Mouse (Mus musculus) midbrain, embryonic 15.5 days (tissue): ENCODE results near the gene Edem1. TPM values are rescaled to one million over a fixed set of nuclear protein-coding genes. Genes with fewer than 3 reads are reported as not detected.

Source experiments
- ATAC-seq: fragments of 200-750 bp; cut with Nextera tagmentation; replicated peaks from 2 replicates; pipeline ENCODE4 v1.8.0; 2017; ENCODE audit warnings: moderate TSS enrichment
- H3K27ac ChIP-seq: fragments of 300-500 bp; sonication (generic); 2 replicates; pipeline ENCODE4 v1.5.1; 2015; ENCODE audit warnings: mild to moderate bottlenecking, inconsistent platforms
- H3K27me3 ChIP-seq: fragments of 300-500 bp; sonication (generic); replicated peaks from 2 replicates; pipeline ENCODE4 v1.6.1; 2015; ENCODE audit warnings: inconsistent platforms
- H3K36me3 ChIP-seq: fragments of 300-500 bp; sonication (generic); replicated peaks from 2 replicates; pipeline ENCODE4 v1.6.1; 2015; ENCODE audit warnings: inconsistent platforms
- H3K4me1 ChIP-seq: fragments of 300-500 bp; sonication (generic); 2 replicates; pipeline ENCODE4 v1.6.1; 2015; ENCODE audit warnings: inconsistent platforms
- H3K4me2 ChIP-seq: fragments of 300-500 bp; sonication (generic); 2 replicates; pipeline ENCODE4 v1.6.1; 2015; ENCODE audit warnings: inconsistent platforms, mild to moderate bottlenecking, moderate library complexity
- H3K4me3 ChIP-seq: fragments of 300-500 bp; sonication (generic); 2 replicates; pipeline ENCODE4 v1.5.1; 2015; ENCODE audit warnings: mild to moderate bottlenecking, inconsistent platforms
- H3K9ac ChIP-seq: fragments of 300-500 bp; sonication (generic); 2 replicates; pipeline ENCODE4 v1.6.1; 2015; ENCODE audit warnings: mild to moderate bottlenecking, inconsistent platforms
- H3K9me3 ChIP-seq: fragments of 300-500 bp; sonication (generic); 2 replicates; pipeline ENCODE4 v1.6.1; 2016; ENCODE audit warnings: inconsistent platforms
- WGBS: fragments of 180-500 bp; shearing (Covaris S2); methylation state at CpG from one replicate; pipeline ENCODE4 v1.1.7; 2015; ENCODE audit warnings: mixed read lengths; 5-methylcytosine and 5-hydroxymethylcytosine counted together
- polyA plus RNA-seq: library from polyadenylated mRNA; unstranded; fragments of >200 nt; fragmentation: Nextera tagmentation; extraction: Ambion mirVana; gene quantifications from 2 replicates; pipeline ENCODE4 v1.2.1, GENCODE M21; 2015

The Edem1 gene
- polyA plus RNA-seq, 1 experiment from 2014 or later = 6.5 TPM

DNA sequence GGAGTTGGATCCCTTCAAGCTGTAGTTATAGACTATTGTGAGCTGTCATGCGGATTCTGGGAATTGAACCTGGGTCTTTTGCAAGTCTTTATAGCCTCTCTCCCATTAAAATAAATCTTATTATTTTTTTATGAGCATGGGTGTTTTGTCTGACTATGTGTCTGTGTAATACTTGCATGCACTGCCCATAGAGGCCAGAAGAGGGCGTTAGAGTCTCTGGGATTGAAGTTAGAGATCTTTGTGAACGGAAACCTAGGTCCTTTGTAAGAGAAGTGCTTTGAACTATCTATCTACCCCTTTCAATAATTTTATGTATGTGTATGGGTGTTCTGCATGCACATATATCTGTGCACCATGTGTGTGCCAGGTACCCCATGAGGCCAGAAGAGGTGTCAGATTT is 21.0 kb upstream of the Edem1 start:
- no peaks in the 10 kb centered on the region for H3K27me3 ChIP-seq
- no peaks in the 10 kb centered on the region for H3K9me3 ChIP-seq
- no peaks in the 10 kb centered on the region for H3K36me3 ChIP-seq
- no peak overlapping the region for H3K9ac ChIP-seq
- H3K27ac ChIP-seq = no peak overlapping the region
- ATAC-seq = no peak
- H3K4me2 ChIP-seq = no peak overlapping the region
- whole genome bisulfite sequencing = 69% methylated on average over 3 of the region's 3 CpGs
- no peak overlapping the region for H3K4me3 ChIP-seq
- H3K4me1 ChIP-seq = peaks cover 3% of the 10 kb centered on the region; the same call in 1 of the 2 replicates

DNA sequence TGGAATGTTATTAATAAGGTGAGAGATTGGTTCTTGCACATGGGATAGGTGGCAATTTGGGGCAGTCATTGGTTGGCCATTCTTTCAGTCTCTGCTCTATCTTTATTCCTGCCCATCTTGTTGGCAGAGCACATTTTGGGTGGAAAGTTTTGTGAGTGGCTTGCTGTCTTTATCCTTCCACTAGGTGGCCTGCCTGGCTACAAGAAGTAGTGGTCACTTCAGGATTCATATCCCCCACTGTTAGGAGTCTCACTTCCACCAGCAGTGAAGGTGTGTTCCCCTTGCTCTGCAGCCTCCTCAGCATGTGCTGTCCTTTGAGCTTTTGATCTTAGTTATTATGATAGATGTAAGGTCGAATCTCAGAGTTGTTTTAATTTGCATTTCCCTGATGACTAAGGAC is 19.7 kb upstream of the Edem1 start:
- H3K9me3 ChIP-seq = no peaks in the 10 kb centered on the region
- H3K4me3 ChIP-seq = no peak overlapping the region
- WGBS = 83% methylated on average over 1 of the region's 1 CpGs
- no peaks in the 10 kb centered on the region; the same call in 1 of the 2 replicates for H3K4me1 ChIP-seq
- H3K4me2 ChIP-seq = no peak overlapping the region
- no peak overlapping the region for H3K27ac ChIP-seq
- no peak overlapping the region for H3K9ac ChIP-seq
- ATAC-seq = no peak
- H3K36me3 ChIP-seq = no peaks in the 10 kb centered on the region
- no peaks in the 10 kb centered on the region for H3K27me3 ChIP-seq

DNA sequence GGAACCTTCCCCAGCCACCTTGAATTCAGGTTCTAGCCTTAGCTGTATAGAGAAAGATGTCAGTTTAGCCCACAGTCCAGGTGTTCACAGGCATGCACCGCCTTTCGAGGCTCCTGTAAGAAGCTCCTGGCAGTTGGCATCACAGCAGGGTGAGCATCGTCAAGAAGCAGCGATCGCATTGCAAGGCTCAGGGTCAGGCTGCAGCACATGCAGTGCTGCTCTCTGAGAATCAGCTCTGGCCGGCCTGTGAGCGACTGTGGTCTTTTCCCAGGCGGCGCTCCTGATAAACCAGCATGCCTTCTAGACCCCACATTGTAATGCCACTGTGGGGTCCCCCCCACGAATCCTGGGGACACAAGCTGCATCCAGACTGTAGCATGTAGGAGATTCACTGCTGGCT is 18.2 kb upstream of the Edem1 start:
- Histone ChIP-seq H3K4me2 (no peak overlapping the region), H3K9ac (no peak overlapping the region), H3K27ac (no peak overlapping the region), H3K4me1 (no peaks in the 10 kb centered on the region; the same call in 1 of the 2 replicates), H3K4me3 (no peak overlapping the region), H3K27me3 (no peaks in the 10 kb centered on the region), H3K9me3 (no peaks in the 10 kb centered on the region), H3K36me3 (no peaks in the 10 kb centered on the region)
- WGBS = 76% methylated on average over 10 of the region's 10 CpGs
- no peak for ATAC-seq

DNA sequence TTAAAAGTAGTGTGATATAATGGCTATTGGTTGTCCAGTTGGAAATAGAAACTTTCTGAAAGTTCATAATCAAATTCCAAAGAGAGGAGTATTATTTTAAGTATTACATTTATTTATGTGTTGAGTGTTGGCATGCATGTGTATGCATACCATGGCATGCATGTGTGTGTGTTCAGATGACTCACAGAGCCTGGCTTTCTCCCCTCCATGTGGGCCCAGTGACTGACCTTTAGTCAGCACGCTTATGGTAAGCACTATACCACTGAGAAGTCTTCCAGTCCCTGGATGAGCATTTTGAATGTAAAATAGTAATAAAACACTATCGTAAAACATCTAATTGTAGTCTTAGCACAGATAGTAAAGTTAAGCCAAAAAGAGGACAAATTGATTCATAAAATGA is 16.3 kb upstream of the Edem1 start:
- H3K4me3 ChIP-seq = no peak overlapping the region
- no peak overlapping the region for H3K9ac ChIP-seq
- no peaks in the 10 kb centered on the region; the same call in 1 of the 2 replicates for H3K4me1 ChIP-seq
- no peak for ATAC-seq
- H3K9me3 ChIP-seq = no peaks in the 10 kb centered on the region
- no peak overlapping the region for H3K27ac ChIP-seq
- no peaks in the 10 kb centered on the region for H3K27me3 ChIP-seq
- 0 out of 2 replicates have a peak, but pooled peaks cover 2% of the 10 kb centered on the region for H3K36me3 ChIP-seq
- WGBS = 91% methylated on average over 2 of the region's 2 CpGs
- no peak overlapping the region for H3K4me2 ChIP-seq

DNA sequence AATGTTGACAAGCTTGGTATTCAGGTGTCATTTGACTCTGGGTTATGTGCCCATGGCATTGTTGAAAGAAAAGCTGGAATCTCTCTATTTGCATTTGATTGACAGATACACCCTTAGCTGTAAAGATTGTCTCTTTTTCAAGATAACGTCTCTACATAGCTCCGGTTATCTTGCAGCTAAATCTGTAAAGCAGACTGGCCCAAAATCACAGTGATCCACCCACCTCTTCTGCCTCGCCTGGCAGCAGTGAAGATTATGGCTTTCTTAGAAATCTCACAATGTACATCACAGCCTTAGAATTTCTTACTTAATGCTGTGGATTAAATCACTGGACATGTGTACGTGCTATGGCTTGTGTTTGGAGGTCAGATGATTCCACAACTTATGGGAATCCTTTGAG is 10.9 kb upstream of the Edem1 start:
- no peak for ATAC-seq
- H3K4me3 ChIP-seq = no peak overlapping the region
- no peaks in the 10 kb centered on the region for H3K4me1 ChIP-seq
- H3K27ac ChIP-seq = no peak overlapping the region
- H3K36me3 ChIP-seq = peaks cover 29% of the 10 kb centered on the region
- 73% methylated on average over 4 of the region's 4 CpGs for WGBS
- no peak overlapping the region for H3K4me2 ChIP-seq
- no peak overlapping the region for H3K9ac ChIP-seq
- no peaks in the 10 kb centered on the region for H3K27me3 ChIP-seq
- no peaks in the 10 kb centered on the region for H3K9me3 ChIP-seq

DNA sequence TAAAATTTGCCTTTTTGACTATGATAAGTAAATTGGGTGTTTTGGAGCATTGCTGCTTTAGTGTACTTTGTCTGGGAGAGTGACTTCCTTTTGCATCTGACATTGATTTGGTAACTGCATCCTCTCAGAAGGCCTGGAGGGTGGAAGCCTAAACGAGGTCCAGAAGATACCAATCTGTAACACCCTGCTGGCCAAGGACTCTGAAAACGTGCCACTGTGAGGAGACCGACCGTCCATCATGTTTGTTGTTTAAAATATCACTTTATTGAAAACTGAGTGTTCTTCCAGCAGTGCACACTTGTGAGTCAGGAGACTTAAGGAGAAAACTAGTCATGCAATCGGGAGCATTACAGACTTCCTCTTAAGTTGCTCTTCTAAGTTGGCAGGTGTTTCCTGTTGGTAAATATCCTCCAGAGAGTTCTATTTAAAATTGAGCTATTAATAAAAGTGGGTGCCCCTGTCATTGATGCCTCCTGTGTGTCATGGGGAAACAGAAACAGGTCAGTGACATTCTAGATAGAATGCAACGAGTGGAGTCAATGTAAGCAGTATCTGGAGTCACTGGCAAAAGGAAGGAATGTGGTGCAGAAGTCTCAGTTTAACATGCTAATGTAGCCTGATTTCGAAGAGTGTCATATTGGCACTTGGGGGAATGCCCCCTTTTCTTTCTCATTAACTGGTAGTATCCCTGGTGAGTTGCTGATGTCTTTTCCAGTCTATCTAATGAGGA is 3.5 kb upstream of the Edem1 start:
- Histone ChIP-seq H3K4me2 (no peak overlapping the region), H3K9me3 (no peaks in the 10 kb centered on the region), H3K27ac (no peak overlapping the region), H3K9ac (no peak overlapping the region), H3K4me3 (no peak overlapping the region), H3K4me1 (peaks cover 13% of the 10 kb centered on the region), H3K27me3 (no peaks in the 10 kb centered on the region), H3K36me3 (peaks cover 27% of the 10 kb centered on the region)
- WGBS = 84% methylated on average over 7 of the region's 7 CpGs
- no peak for ATAC-seq

DNA sequence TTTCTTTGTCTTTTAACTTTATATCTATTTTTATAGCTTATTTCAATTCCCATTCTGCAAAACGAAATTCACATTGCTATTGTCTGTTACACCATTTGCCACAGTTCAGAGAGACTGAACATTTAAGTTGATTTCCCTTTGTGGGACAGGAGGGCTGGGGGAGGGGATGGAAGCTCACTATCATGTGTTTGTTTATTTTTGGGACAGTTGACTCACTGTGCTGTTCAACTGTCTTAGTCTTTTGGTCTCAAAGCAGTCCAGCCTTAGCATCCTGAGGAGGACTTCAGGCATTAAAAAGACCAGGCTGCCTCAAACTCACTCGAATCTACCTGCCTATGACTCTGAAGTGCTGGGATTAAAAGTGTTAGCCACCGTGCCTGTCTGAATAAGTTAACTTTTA is 2.4 kb upstream of the Edem1 start:
- Histone ChIP-seq H3K9ac (no peak overlapping the region), H3K4me1 (peaks cover 16% of the 10 kb centered on the region), H3K36me3 (peaks cover 22% of the 10 kb centered on the region), H3K27me3 (no peaks in the 10 kb centered on the region), H3K27ac (no peak overlapping the region), H3K4me3 (no peak overlapping the region), H3K4me2 (no peak overlapping the region), H3K9me3 (no peaks in the 10 kb centered on the region)
- ATAC-seq = no peak
- 72% methylated on average over 3 of the region's 3 CpGs for WGBS

DNA sequence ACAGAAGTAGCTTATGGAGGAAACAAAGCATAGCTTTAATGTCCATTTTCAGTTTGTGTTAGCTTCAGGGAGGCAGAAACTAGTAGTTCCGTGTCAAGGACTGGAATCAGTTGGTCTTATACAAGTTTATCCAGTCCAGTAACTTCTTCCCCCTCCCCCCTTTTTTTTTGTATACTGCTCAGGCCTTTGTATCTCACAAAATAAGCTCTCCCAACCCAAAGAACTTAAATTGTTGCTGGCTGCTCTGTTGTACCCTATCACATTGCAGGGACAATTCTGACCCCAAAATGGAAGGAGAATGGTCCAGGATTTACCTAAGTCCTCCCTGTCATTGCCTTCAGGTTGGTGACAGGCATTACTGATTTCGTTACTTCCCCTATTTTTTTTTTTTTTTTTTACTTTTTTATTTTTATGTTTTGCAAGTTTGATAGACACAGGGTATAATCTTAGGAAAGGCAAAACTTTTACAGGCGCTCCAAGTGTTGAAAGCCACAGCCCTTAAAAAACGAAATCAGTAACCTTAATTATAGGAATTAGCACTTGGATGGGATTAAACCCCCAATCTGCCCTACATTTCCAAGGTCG is 1.0 kb upstream of the Edem1 start:
- 18% methylated on average over 5 of the region's 5 CpGs for WGBS
- H3K9ac ChIP-seq = no peak overlapping the region
- no peak overlapping the region for H3K27ac ChIP-seq
- no peaks in the 10 kb centered on the region for H3K9me3 ChIP-seq
- no peak overlapping the region for H3K4me3 ChIP-seq
- H3K4me1 ChIP-seq = peaks cover 16% of the 10 kb centered on the region
- no peak for ATAC-seq
- peaks cover 9% of the 10 kb centered on the region for H3K36me3 ChIP-seq
- peak overlapping the region; percentile 86; the same call in 1 of the 2 replicates for H3K4me2 ChIP-seq
- H3K27me3 ChIP-seq = no peaks in the 10 kb centered on the region

DNA sequence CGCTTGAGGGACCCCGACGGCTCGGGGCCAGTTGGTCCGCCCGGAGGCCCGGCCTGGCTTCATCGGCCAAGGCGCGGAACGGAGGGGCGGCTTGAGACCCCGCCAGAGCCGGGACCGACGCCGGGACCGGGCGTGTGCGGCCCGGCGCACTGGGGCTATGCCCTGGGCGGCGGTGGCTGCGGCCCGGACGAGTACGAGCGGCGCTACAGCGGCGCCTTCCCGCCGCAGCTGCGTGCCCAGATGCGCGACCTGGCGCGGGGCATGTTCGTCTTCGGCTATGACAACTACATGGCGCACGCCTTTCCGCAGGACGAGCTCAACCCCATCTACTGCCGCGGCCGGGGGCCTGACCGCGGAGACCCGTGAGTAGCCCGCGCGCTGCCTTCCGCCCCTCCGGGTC is 431 bp downstream of the Edem1 start:
- H3K9me3 ChIP-seq = no peaks in the 10 kb centered on the region
- H3K27ac ChIP-seq = peak overlapping the region; percentile 73
- peak overlapping the region; percentile 86 for H3K4me2 ChIP-seq
- under 1% methylated on average over 54 of the region's 56 CpGs for whole genome bisulfite sequencing
- H3K9ac ChIP-seq = peak overlapping the region; percentile 96
- peak overlapping the region; percentile 92 for H3K4me3 ChIP-seq
- no peaks in the 10 kb centered on the region for H3K27me3 ChIP-seq
- no peaks in the 10 kb centered on the region for H3K36me3 ChIP-seq
- H3K4me1 ChIP-seq = peaks cover 16% of the 10 kb centered on the region
- peak; percentile 79 for ATAC-seq

DNA sequence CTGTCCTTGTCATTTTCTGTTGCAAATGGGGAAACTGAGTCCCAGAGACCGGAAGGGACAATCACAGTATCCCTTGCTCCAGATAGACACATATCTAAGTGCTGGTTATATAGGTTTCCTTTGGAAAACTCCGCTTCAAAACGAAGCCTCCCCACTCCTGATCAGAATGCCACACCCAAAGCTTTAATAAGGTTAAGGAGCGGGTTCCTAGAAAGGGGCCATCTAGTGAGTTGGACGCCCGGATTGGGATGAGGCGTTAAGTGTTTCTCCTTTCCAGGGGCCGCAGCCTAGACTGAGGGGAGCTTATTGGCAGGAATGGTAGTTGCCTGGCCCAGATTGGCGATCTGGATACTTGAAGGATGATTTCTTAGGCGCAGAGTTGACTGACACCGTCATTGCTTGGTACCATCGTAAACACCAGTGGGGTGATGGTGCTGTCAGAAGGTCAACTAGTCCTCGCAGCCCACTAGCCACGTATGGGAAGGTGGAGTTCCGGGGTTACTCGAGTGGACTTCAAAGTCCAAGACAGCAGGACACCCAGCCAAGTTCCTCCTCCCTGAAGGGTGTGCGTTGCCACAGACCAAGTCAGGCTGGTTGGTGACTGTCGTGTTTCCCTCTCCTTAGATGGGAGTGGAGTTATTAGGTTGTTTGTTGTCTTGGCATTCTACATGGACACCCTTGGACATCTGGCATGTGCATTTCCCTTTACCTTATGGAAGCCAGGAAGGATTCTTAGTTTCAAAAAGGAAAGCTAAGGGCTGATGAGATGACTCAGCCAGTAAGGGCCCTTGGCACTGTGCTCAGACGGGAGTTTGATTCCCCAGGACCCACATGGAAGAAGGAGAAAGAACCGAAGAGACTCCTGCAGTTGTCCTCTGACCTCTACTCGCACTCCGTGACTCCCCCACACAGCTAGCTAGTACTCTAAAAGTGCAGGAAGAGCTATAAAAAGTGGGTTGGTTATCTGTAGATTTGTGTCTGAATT is 1.2 kb downstream of the Edem1 start:
- H3K9ac ChIP-seq = peak overlapping the region; percentile 96
- H3K9me3 ChIP-seq = no peaks in the 10 kb centered on the region
- WGBS = 26% methylated on average over 22 of the region's 22 CpGs
- peak overlapping the region; percentile 92 for H3K4me3 ChIP-seq
- no peaks in the 10 kb centered on the region for H3K36me3 ChIP-seq
- no peak overlapping the region; the same call in 1 of the 2 replicates for H3K27ac ChIP-seq
- peaks cover 16% of the 10 kb centered on the region for H3K4me1 ChIP-seq
- H3K27me3 ChIP-seq = no peaks in the 10 kb centered on the region
- ATAC-seq = no peak
- H3K4me2 ChIP-seq = peak overlapping the region; percentile 86

DNA sequence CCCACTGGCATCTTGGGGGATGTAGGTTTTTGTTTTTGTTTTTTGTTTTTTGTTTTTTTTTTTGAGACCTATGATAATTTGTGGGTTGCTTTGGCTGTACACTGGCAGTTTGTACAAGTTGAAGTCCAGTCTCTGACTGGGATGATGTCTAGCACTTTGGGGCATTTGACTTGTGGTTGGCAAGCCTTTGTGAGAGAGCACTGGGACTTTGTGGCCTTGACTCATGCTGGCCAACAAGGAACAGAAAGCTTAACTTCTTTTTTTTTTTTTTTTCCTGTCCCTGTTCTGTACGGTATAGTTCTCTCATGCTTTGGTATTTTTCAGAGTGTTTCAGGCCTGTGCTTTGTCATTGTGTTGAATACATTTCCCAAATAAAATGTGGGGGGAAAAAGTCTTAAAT is 3.7 kb downstream of the Edem1 start:
- Histone ChIP-seq H3K27me3 (no peaks in the 10 kb centered on the region), H3K36me3 (no peaks in the 10 kb centered on the region), H3K9ac (no peak overlapping the region), H3K4me3 (no peak overlapping the region), H3K4me2 (no peak overlapping the region), H3K9me3 (no peaks in the 10 kb centered on the region), H3K27ac (no peak overlapping the region), H3K4me1 (peaks cover 16% of the 10 kb centered on the region)
- 85% methylated on average over 1 of the region's 1 CpGs for WGBS
- no peak for ATAC-seq

DNA sequence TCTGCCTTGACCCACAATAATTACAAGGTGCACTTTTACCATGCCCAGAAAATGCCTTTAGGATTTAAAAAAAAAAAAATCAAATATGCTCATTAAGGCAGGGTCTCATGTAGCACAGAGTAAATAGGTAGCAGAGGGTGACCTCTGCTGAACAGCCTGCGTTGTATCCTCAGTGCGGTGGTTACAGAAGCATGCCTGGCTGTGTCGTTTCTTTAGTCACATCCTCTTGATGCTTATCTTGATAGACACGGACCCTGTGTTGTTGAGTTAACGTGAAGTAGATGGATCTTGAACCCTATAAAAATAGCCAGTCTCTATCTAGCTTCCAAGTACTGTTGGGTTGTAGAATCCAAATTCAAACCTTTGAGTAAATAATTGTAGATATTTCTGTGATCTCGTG is 4.5 kb downstream of the Edem1 start:
- H3K27me3 ChIP-seq = no peaks in the 10 kb centered on the region
- no peak overlapping the region for H3K4me2 ChIP-seq
- 94% methylated on average over 6 of the region's 6 CpGs for WGBS
- no peaks in the 10 kb centered on the region for H3K36me3 ChIP-seq
- H3K9ac ChIP-seq = no peak overlapping the region
- ATAC-seq = no peak
- H3K4me3 ChIP-seq = no peak overlapping the region
- H3K27ac ChIP-seq = no peak overlapping the region
- H3K4me1 ChIP-seq = peaks cover 16% of the 10 kb centered on the region
- no peaks in the 10 kb centered on the region for H3K9me3 ChIP-seq
